Mouse (Mus musculus) limb, embryonic 13.5 days (tissue): ENCODE measurements around the gene Asxl1. TPM values are rescaled to one million over a fixed set of nuclear protein-coding genes. Genes with fewer than 3 reads are reported as not detected.
A peak's percentile ranks its signal among the peaks of the same experiment; 100 is the strongest.

ENCODE experiments used
- ATAC-seq: fragments of 200-750 bp; cut with Nextera tagmentation; 2 replicates; pipeline ENCODE4 v1.8.0; 2017; ENCODE audit warnings: low read depth, moderate number of reproducible peaks, moderate TSS enrichment; ENCODE audit not compliant: low FRiP score
- H3K27ac ChIP-seq: fragments of 300-500 bp; sonication (generic); 2 replicates; pipeline ENCODE4 v1.5.1; 2015; ENCODE audit warnings: inconsistent platforms, mild to moderate bottlenecking, moderate library complexity
- H3K27me3 ChIP-seq: fragments of 300-500 bp; sonication (generic); 2 replicates; pipeline ENCODE4 v1.6.1; 2015; ENCODE audit warnings: mild to moderate bottlenecking, inconsistent platforms
- H3K36me3 ChIP-seq: fragments of 300-500 bp; sonication (generic); 2 replicates; pipeline ENCODE4 v1.6.1; 2015; ENCODE audit warnings: inconsistent platforms, mild to moderate bottlenecking, moderate library complexity
- H3K4me1 ChIP-seq: fragments of 300-500 bp; sonication (generic); 2 replicates; pipeline ENCODE4 v1.6.1; 2015; ENCODE audit warnings: inconsistent platforms
- H3K4me2 ChIP-seq: fragments of 300-500 bp; sonication (generic); replicated peaks from 2 replicates; pipeline ENCODE4 v1.6.1; 2015; ENCODE audit warnings: inconsistent platforms, mild to moderate bottlenecking, moderate library complexity
- H3K4me3 ChIP-seq: fragments of 300-500 bp; sonication (generic); 2 replicates; pipeline ENCODE4 v1.5.1; 2015; ENCODE audit warnings: moderate library complexity, mild to moderate bottlenecking, inconsistent platforms
- H3K9ac ChIP-seq: fragments of 300-500 bp; sonication (generic); 2 replicates; pipeline ENCODE4 v1.6.1; 2015; ENCODE audit warnings: mild to moderate bottlenecking, inconsistent platforms
- H3K9me3 ChIP-seq: fragments of 300-500 bp; sonication (generic); 2 replicates; pipeline ENCODE4 v1.6.1; 2016; ENCODE audit warnings: inconsistent platforms
- WGBS: fragments of 180-500 bp; shearing (Covaris S2); methylation state at CpG from one replicate; pipeline ENCODE4 v1.1.7; 2015; 5-methylcytosine and 5-hydroxymethylcytosine counted together
- polyA plus RNA-seq: library from polyadenylated mRNA; unstranded; fragments of >200 nt; fragmentation: Nextera tagmentation; extraction: Ambion mirVana; gene quantifications from 2 replicates; pipeline ENCODE4 v1.2.1, GENCODE M21; 2015

Asxl1 gene
- polyA plus RNA-seq, 1 experiment from 2014 or later: 13.2 TPM

- WGBS: 28% methylated on average over 9 of the region's 9 CpGs
- Histone ChIP-seq H3K4me3 (no peak overlapping the region), H3K9me3 (no peaks in the 10 kb centered on the region), H3K9ac (no peak overlapping the region), H3K27me3 (no peaks in the 10 kb centered on the region), H3K4me2 (no peak overlapping the region), H3K27ac (peak overlapping the region; percentile 72), H3K36me3 (peaks cover 49% of the 10 kb centered on the region), H3K4me1 (peaks cover 79% of the 10 kb centered on the region)
- ATAC-seq: peak; percentile 12; the same call in 1 of the 2 replicates
Observed at GRCm38 (mm10) chr2:153434880-153435831, 89.5 kb downstream of the Asxl1 start.

GRCm38 (mm10) chr2:153436641-153437305, 91.1 kb downstream of the Asxl1 start:
- H3K9me3 ChIP-seq: no peaks in the 10 kb centered on the region
- ATAC-seq: peak; percentile 16; the same call in 1 of the 2 replicates
- peak overlapping the region; percentile 50 for H3K4me2 ChIP-seq
- WGBS: 14% methylated on average over 6 of the region's 6 CpGs
- H3K27ac ChIP-seq: peak overlapping the region; percentile 83
- peaks cover 33% of the 10 kb centered on the region for H3K36me3 ChIP-seq
- no peaks in the 10 kb centered on the region for H3K27me3 ChIP-seq
- peaks cover 94% of the 10 kb centered on the region for H3K4me1 ChIP-seq
- no peak overlapping the region for H3K4me3 ChIP-seq
- H3K9ac ChIP-seq: peak overlapping the region; percentile 50; the same call in 1 of the 2 replicates

GRCm38 (mm10) chr2:153437306-153437659, 91.7 kb downstream of the Asxl1 start:
- 25% methylated on average over 2 of the region's 2 CpGs for WGBS
- no peak for ATAC-seq
- Histone ChIP-seq H3K9ac (peak overlapping the region; percentile 50; the same call in 1 of the 2 replicates), H3K27me3 (no peaks in the 10 kb centered on the region), H3K4me2 (peak overlapping the region; percentile 50), H3K9me3 (no peaks in the 10 kb centered on the region), H3K4me1 (peaks cover 94% of the 10 kb centered on the region), H3K27ac (peak overlapping the region; percentile 83), H3K4me3 (no peak overlapping the region), H3K36me3 (peaks cover 28% of the 10 kb centered on the region)

GRCm38 (mm10) chr2:153440755-153441154, 95.1 kb downstream of the Asxl1 start:
- Histone ChIP-seq H3K27me3 (no peaks in the 10 kb centered on the region), H3K9ac (no peak overlapping the region), H3K4me3 (no peak overlapping the region), H3K4me1 (peaks cover 71% of the 10 kb centered on the region), H3K4me2 (peak overlapping the region; percentile 95), H3K9me3 (no peaks in the 10 kb centered on the region), H3K36me3 (peaks cover 4% of the 10 kb centered on the region), H3K27ac (peak overlapping the region; percentile 72; the same call in 1 of the 2 replicates)
- WGBS: 46% methylated on average over 2 of the region's 2 CpGs
- ATAC-seq: no peak

- Histone ChIP-seq H3K27ac (peak overlapping the region; percentile 72; the same call in 1 of the 2 replicates), H3K27me3 (no peaks in the 10 kb centered on the region), H3K4me1 (peaks cover 70% of the 10 kb centered on the region), H3K9ac (0 out of 2 replicates have a peak overlapping the region, but pooled peaks have one; percentile 90), H3K36me3 (no peaks in the 10 kb centered on the region), H3K9me3 (no peaks in the 10 kb centered on the region), H3K4me2 (peak overlapping the region; percentile 95), H3K4me3 (no peak overlapping the region)
- ATAC-seq: no peak
- 21% methylated on average over 3 of the region's 3 CpGs for WGBS
Observed at GRCm38 (mm10) chr2:153441228-153441627, 95.6 kb downstream of the Asxl1 start.

- peak overlapping the region; percentile 92 for H3K4me3 ChIP-seq
- H3K9me3 ChIP-seq: no peaks in the 10 kb centered on the region
- no peaks in the 10 kb centered on the region for H3K36me3 ChIP-seq
- peak overlapping the region; percentile 95 for H3K4me2 ChIP-seq
- no peak for ATAC-seq
- H3K4me1 ChIP-seq: peaks cover 62% of the 10 kb centered on the region
- 5% methylated on average over 5 of the region's 5 CpGs for WGBS
- H3K27me3 ChIP-seq: no peaks in the 10 kb centered on the region
- H3K9ac ChIP-seq: peak overlapping the region; percentile 90
- H3K27ac ChIP-seq: peak overlapping the region; percentile 95; the same call in 1 of the 2 replicates
Observed at GRCm38 (mm10) chr2:153442720-153443119, 97.1 kb downstream of the Asxl1 start.

GRCm38 (mm10) chr2:153443434-153444240, 98.0 kb downstream of the Asxl1 start:
- peaks cover 53% of the 10 kb centered on the region for H3K4me1 ChIP-seq
- H3K27ac ChIP-seq: peak overlapping the region; percentile 95
- ATAC-seq: peak; percentile 71
- H3K36me3 ChIP-seq: no peaks in the 10 kb centered on the region
- H3K27me3 ChIP-seq: no peaks in the 10 kb centered on the region
- peak overlapping the region; percentile 90 for H3K9ac ChIP-seq
- H3K4me2 ChIP-seq: peak overlapping the region; percentile 95
- 1% methylated on average over 57 of the region's 59 CpGs for WGBS
- no peaks in the 10 kb centered on the region for H3K9me3 ChIP-seq
- peak overlapping the region; percentile 92 for H3K4me3 ChIP-seq

- peak; percentile 62 for ATAC-seq
- Histone ChIP-seq H3K9me3 (no peaks in the 10 kb centered on the region), H3K4me3 (peak overlapping the region; percentile 92), H3K4me1 (peaks cover 46% of the 10 kb centered on the region), H3K27ac (peak overlapping the region; percentile 95), H3K4me2 (peak overlapping the region; percentile 95), H3K36me3 (no peaks in the 10 kb centered on the region), H3K27me3 (no peaks in the 10 kb centered on the region), H3K9ac (peak overlapping the region; percentile 90)
- WGBS: under 1% methylated on average over 33 of the region's 64 CpGs
Observed at GRCm38 (mm10) chr2:153444254-153445136, 98.9 kb downstream of the Asxl1 start.

GRCm38 (mm10) chr2:153445137-153446016, 99.7 kb downstream of the Asxl1 start:
- Histone ChIP-seq H3K27ac (peak overlapping the region; percentile 95), H3K27me3 (no peaks in the 10 kb centered on the region), H3K9ac (peak overlapping the region; percentile 90), H3K4me1 (peaks cover 44% of the 10 kb centered on the region), H3K4me3 (peak overlapping the region; percentile 92), H3K4me2 (peak overlapping the region; percentile 95), H3K9me3 (no peaks in the 10 kb centered on the region), H3K36me3 (no peaks in the 10 kb centered on the region)
- ATAC-seq: peak; percentile 55
- under 1% methylated on average over 59 of the region's 59 CpGs for WGBS

GRCm38 (mm10) chr2:153446017-153446408, 100.4 kb downstream of the Asxl1 start:
- no peak for ATAC-seq
- H3K4me3 ChIP-seq: peak overlapping the region; percentile 92
- H3K27ac ChIP-seq: peak overlapping the region; percentile 95

More at GRCm38 (mm10) chr2:153446017-153446408, 100.4 kb downstream of the Asxl1 start:
- H3K4me2 ChIP-seq: peak overlapping the region; percentile 95
- H3K4me1 ChIP-seq: peaks cover 40% of the 10 kb centered on the region
- no peaks in the 10 kb centered on the region for H3K27me3 ChIP-seq
- H3K9ac ChIP-seq: peak overlapping the region; percentile 90
- H3K9me3 ChIP-seq: no peaks in the 10 kb centered on the region
- 0% methylated on average over 8 of the region's 8 CpGs for WGBS
- H3K36me3 ChIP-seq: no peaks in the 10 kb centered on the region
